Mouse (Mus musculus) adrenal gland, adult 8-10 months (tissue): Measurements from ENCODE around the gene Zfp963. TPM values are rescaled to one million over a fixed set of nuclear protein-coding genes. Genes with fewer than 3 reads are reported as not detected.
"Not testable (repeated sequence)": the region's sequence is repeated elsewhere in the genome, so short reads cannot be mapped to it uniquely, and the experiment has no call there.

ENCODE experiments used
- DNase-seq: peaks from one replicate; pipeline ENCODE4 v3.0.0; 2022
- total RNA-seq, 4 experiments: library from RNA; stranded (reverse); gene quantifications; 2 replicates each; pipeline ENCODE4 v1.2.4; 2022

Gene Zfp963
- total RNA-seq, 4 experiments from 2014 or later: 4.0 to 5.6 (median 4.7) TPM

DNA sequence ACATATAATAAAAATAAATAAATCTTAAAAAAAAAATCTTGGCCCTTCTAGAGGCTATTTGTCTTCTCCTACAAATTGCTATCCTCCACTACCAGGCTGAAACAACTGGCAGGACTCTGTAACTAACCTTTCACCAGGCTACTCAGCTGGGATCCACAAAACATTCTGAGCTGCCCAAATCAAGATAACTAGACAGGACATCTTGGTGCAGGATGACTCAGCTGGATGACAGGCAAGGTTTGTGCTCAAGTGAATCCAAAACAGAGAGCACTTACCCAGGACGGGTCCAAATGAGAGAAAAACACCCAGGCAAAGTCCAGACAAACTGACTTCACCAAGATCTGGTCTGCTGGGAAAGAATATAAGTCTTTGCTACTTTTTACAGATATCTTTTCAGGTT, 14.3 kb downstream of the Zfp963 start:
- DNase-seq: no peak

- no peak for DNase-seq
Observed at GRCm38 (mm10) chr8:69717232-69717580, 32.6 kb downstream of the Zfp963 start.

DNA sequence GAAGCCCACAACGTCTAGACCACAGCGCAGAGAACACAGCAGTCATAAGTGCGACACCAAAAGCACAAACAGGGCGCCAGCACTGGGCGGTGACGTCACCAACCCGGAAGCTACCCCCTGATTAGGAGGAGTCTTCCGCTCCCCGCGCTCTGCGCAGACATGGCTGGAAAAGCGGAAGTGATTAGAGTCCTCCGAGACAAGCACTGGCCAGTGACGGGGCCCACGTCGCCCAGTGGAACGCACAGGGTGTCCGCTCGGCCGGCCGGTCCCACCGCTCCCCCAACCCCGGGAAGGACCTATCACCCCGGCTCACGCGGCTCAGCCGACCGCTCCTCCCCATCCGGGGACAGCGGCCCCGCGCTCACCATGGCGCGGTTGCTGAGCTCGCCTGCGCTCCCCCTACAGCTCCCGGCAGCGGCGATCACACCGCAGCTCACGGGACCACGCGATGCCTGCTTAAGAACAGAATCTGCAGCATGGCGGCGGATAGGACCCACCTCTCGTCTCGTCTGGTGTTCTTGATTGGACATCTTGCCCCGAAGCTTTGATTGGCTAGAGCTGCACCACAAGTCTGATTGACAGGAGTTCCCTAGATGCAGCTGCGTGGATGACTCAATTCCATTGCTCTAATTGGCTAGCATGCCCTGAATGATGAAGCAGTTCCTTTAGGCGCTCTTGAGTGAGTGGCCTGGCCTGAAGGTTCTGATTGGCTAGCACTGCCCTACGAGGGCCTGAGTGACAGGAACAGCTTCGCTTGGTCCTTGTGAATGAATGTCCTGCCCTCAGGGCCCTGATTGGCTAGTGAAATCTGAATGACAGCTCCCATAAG, 33.2 kb downstream of the Zfp963 start:
- DNase-seq: peak; percentile 98

DNA sequence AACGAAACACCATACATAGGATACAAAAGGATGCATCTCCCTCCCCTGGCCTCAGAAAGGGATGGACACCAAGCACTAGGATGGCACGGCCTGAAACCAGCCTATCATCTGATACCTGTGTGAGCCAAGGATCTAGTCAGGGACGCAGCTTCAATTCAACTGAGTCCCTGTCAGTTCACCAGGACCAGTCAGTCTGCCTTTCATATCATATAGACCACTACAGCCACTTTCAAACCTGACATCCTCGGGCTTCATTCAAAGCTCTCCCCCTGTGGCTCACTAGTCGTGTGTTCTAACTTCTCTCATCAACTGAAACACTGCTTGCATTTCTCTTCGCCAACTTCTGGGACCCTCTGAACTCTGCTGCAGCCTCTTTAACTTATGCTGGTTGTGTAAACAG, 34.4 kb downstream of the Zfp963 start:
- DNase-seq: no peak

DNA sequence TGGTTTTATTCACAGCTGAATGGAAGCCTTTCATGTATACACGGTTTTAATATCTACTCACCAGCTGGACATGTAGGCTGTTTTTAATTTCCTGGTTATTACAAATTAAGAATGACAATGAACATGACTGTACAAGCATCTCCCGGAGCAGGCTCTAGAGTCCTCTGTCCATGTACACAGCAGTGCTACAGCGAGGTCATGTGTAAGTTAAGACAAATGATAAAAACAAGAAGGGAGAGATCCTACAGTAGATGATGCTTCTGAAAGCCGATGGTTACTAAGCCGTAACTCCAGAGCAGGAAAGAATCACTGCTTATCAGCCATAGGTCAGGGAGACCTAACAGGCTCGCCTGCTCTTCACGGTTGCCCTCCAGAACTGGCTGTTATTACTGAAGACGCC, 36.3 kb downstream of the Zfp963 start:
- no peak for DNase-seq

GRCm38 (mm10) chr8:69710624-69711023, 39.1 kb downstream of the Zfp963 start, which contains the start of gene Zfp869:
Gene Zfp869 (minus strand): TSS chr8:69710724.
- DNase-seq: not testable (repeated sequence)

GRCm38 (mm10) chr8:69701810-69702209, 48.0 kb downstream of the Zfp963 start:
- no peak for DNase-seq

Other genes starting within 250 kb of the Zfp963 start
- under 1 TPM in 1 of 4 experiments, not detected in 3; 0.18 TPM for gene Gm7697, start 227.0 kb downstream of the Zfp963 start, total RNA-seq
- 10 to 100 TPM; 12.4 to 24.6 (median 17.5) TPM for gene Zfp868, start 124.4 kb downstream of the Zfp963 start, total RNA-seq
- 1 to 10 TPM; 2.4 to 3.6 (median 3.3) TPM for gene Zfp964, start 95.5 kb downstream of the Zfp963 start, total RNA-seq
- 10 to 100 TPM; 22.4 to 28.2 (median 25.8) TPM for gene Zfp869, start 39.2 kb downstream of the Zfp963 start, total RNA-seq
- gene Gm20422, start 24.9 kb upstream of the Zfp963 start, total RNA-seq: 1 to 10 TPM in 3 of 4 experiments, under 1 TPM in 1; 0.52 to 3.2 (median 2.6) TPM
- 10 to 100 TPM; 38.4 to 44.3 (median 40.4) TPM for gene Atp13a1, start 41.2 kb upstream of the Zfp963 start, total RNA-seq
- 10 to 100 TPM; 22.8 to 34.3 (median 28.7) TPM for gene Zfp866, start 41.2 kb upstream of the Zfp963 start, total RNA-seq
- gene Gmip, start 58.7 kb upstream of the Zfp963 start, total RNA-seq: 10 to 100 TPM; 14.3 to 23.7 (median 18.9) TPM
- 1 to 10 TPM; 2.4 to 4.8 (median 3.6) TPM for gene Lpar2, start 72.5 kb upstream of the Zfp963 start, total RNA-seq
- 1 to 10 TPM; 1.7 to 3.7 (median 2.7) TPM for gene Pbx4, start 82.5 kb upstream of the Zfp963 start, total RNA-seq
- under 1 TPM in 2 of 4 experiments, not detected in 2; 0.06 to 0.08 TPM for gene Cilp2, start 137.7 kb upstream of the Zfp963 start, total RNA-seq
- gene Tssk6, start 152.2 kb upstream of the Zfp963 start, total RNA-seq: under 1 TPM; 0.34 to 0.59 (median 0.38) TPM
- gene Ndufa13, start 152.6 kb upstream of the Zfp963 start, total RNA-seq: 100 to 1,000 TPM; 102 to 174 (median 123) TPM
- 1 to 10 TPM in 1 of 4 experiments, under 1 TPM in 1, not detected in 2; 0.38 to 1.3 TPM for gene Yjefn3, start 152.7 kb upstream of the Zfp963 start, total RNA-seq
- gene Gatad2a, start 246.4 kb upstream of the Zfp963 start, total RNA-seq: 100 to 1,000 TPM in 3 of 4 experiments, 10 to 100 TPM in 1; 99.1 to 124 (median 106) TPM